Mouse (Mus musculus) right cerebral cortex, postnatal 10 days (tissue): ENCODE data around the gene Ifngr2.

ENCODE experiments used
- DNase-seq, 2 experiments: peaks; one replicate each; pipeline ENCODE4 v3.0.0; 2021; ENCODE audit warnings: low spot score in 2 of 2

Ifngr2 gene

GRCm38 (mm10) chr16:91536372-91536771, 10.5 kb upstream of the Ifngr2 start:
- no peak for DNase-seq

- DNase-seq: no peak
These were observed 9.8 kb upstream of the Ifngr2 start for GRCm38 (mm10) chr16:91537065-91537464.

- no peak for DNase-seq
These were observed 8.8 kb upstream of the Ifngr2 start for GRCm38 (mm10) chr16:91538051-91538450.

- no peak for DNase-seq
These were observed 8.4 kb upstream of the Ifngr2 start for GRCm38 (mm10) chr16:91538513-91538912.

GRCm38 (mm10) chr16:91541573-91542081, 5.2 kb upstream of the Ifngr2 start:
- DNase-seq: peak; percentile 73 to 87

- DNase-seq: no peak
These were observed 3.3 kb upstream of the Ifngr2 start for GRCm38 (mm10) chr16:91543619-91544018.

- no peak for DNase-seq
These were observed 1.1 kb upstream of the Ifngr2 start for GRCm38 (mm10) chr16:91545597-91546281.

GRCm38 (mm10) chr16:91546391-91546835, 459 bp upstream of the Ifngr2 start:
- peak; percentile 58 to 67 for DNase-seq

- no peak for DNase-seq
These were observed 1.1 kb downstream of the Ifngr2 start for GRCm38 (mm10) chr16:91547974-91548373.

GRCm38 (mm10) chr16:91548586-91548985, 1.7 kb downstream of the Ifngr2 start:
- DNase-seq: no peak

GRCm38 (mm10) chr16:91548996-91549395, 2.1 kb downstream of the Ifngr2 start:
- DNase-seq: no peak

GRCm38 (mm10) chr16:91549616-91550015, 2.7 kb downstream of the Ifngr2 start:
- DNase-seq: no peak

- DNase-seq: no peak
These were observed 4.2 kb downstream of the Ifngr2 start for GRCm38 (mm10) chr16:91551081-91551524.

- no peak for DNase-seq
These were observed 5.2 kb downstream of the Ifngr2 start for GRCm38 (mm10) chr16:91552072-91552471.

- DNase-seq: no peak
These were observed 6.8 kb downstream of the Ifngr2 start for GRCm38 (mm10) chr16:91553625-91554024.

GRCm38 (mm10) chr16:91555017-91555605, 8.2 kb downstream of the Ifngr2 start:
- no peak for DNase-seq

- DNase-seq: no peak
These were observed 9.8 kb downstream of the Ifngr2 start for GRCm38 (mm10) chr16:91556659-91557058.

GRCm38 (mm10) chr16:91557214-91557613, 10.3 kb downstream of the Ifngr2 start:
- DNase-seq: no peak

GRCm38 (mm10) chr16:91557693-91558092, 10.8 kb downstream of the Ifngr2 start:
- peak; percentile 69 to 74 for DNase-seq

- no peak for DNase-seq
These were observed 14.2 kb downstream of the Ifngr2 start for GRCm38 (mm10) chr16:91561099-91561498.

GRCm38 (mm10) chr16:91561541-91562457, 14.9 kb downstream of the Ifngr2 start:
- no peak for DNase-seq
